7 mouse cellular contexts compared by ENCODE assay signal in the genomic region with DNA sequence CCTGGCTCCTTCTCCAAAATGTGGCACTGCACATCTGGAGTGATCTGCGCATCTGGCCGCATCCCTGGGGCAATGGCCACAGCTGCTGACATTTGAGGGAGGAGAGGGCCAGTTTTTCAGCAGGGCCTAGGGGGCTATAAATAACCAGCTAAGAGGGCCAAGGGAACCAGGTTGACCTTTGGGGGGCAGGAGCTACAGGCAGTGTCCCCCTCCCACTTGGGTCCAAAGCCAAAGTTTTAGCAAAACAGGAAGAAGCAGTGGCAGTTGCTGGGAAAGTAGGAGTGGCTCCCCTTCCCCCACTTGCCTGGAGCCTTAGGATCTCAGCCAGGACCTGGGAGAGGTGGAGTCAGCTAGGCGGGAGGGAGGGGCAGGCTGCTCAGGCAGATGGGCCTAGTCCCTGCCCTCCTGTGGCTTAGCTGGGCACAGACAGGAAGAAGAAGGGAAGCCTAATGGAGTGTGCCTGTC. TPM values are rescaled to one million over a fixed set of nuclear protein-coding genes. Genes with fewer than 3 reads are reported as not detected.
DNase-seq lines count a peak whose midpoint lies in the region; ATAC-seq lines count a peak whose summit lies in the region.

No protein-coding gene starts in this region.

- peaks cover 46% of the 10 kb centered on the region for H3K4me1 ChIP-seq in embryonic facial prominence, embryonic 10.5 days
- peaks cover 41% of the 10 kb centered on the region for H3K4me1 ChIP-seq in heart, embryonic 16.5 days (ENCODE audit: control insufficient read depth, insufficient read depth, low read length)

- peak; percentile 95 for DNase-seq in adipocyte (ENCODE audit: low spot score)
- DNase-seq in embryonic facial prominence, embryonic 10.5 days (ENCODE audit: low spot score), result peak; percentile 64
- DNase-seq in kidney, postnatal 36 days, result peak; percentile 92 to 94
- no peak for DNase-seq in T-cell, adult 2 months (ENCODE audit: low spot score)
- DNase-seq in layer of hippocampus, postnatal 25 days (ENCODE audit: extremely low spot score in 1 of 2, low spot score in 1 of 2), result no peak

- 27% methylated on average over 3 of the region's 3 CpGs for WGBS in embryonic facial prominence, embryonic 10.5 days
- 20% methylated on average over 3 of the region's 3 CpGs for WGBS in heart, embryonic 16.5 days

- H3K4me3 ChIP-seq in embryonic facial prominence, embryonic 10.5 days, result no peak overlapping the region
- no peak overlapping the region for H3K4me3 ChIP-seq in heart, embryonic 16.5 days (ENCODE audit: low read length)

- peak overlapping the region; percentile 66 for H3K27ac ChIP-seq in embryonic facial prominence, embryonic 10.5 days (replicated peaks)
- peak overlapping the region; percentile 70 for H3K27ac ChIP-seq in heart, embryonic 16.5 days (ENCODE audit: low read length)

- 0 out of 2 replicates have a peak overlapping the region, but pooled peaks have one; percentile 11 for H3K9ac ChIP-seq in heart, embryonic 16.5 days (ENCODE audit: low read length)

- ATAC-seq in heart, embryonic 16.5 days (replicated peaks; ENCODE audit: extremely low read depth, insufficient read depth, low FRiP score), result peak; percentile 76
- ATAC-seq in megakaryocyte, adult 5-6 weeks (ENCODE audit: poor library complexity, severe bottlenecking), result 0 out of 2 replicates have a peak, but pooled peaks have one; percentile 7

- no peaks in the 10 kb centered on the region for H3K36me3 ChIP-seq in embryonic facial prominence, embryonic 10.5 days (replicated peaks)
- H3K36me3 ChIP-seq in heart, embryonic 16.5 days (ENCODE audit: control insufficient read depth, insufficient read depth), result no peaks in the 10 kb centered on the region

- H3K4me2 ChIP-seq in heart, embryonic 16.5 days (ENCODE audit: low read depth, low read length), result 0 out of 2 replicates have a peak overlapping the region, but pooled peaks have one; percentile 2

- H3K9me3 ChIP-seq in embryonic facial prominence, embryonic 10.5 days, result no peaks in the 10 kb centered on the region
- no peaks in the 10 kb centered on the region for H3K9me3 ChIP-seq in heart, embryonic 16.5 days (replicated peaks; ENCODE audit: control insufficient read depth, low read length)

- H3K27me3 ChIP-seq in embryonic facial prominence, embryonic 10.5 days (replicated peaks; ENCODE audit: low read depth, poor library complexity, severe bottlenecking), result no peaks in the 10 kb centered on the region
- no peaks in the 10 kb centered on the region for H3K27me3 ChIP-seq in heart, embryonic 16.5 days (ENCODE audit: control insufficient read depth, insufficient read depth, low read length)

RNA-seq across cellular contexts. Expression of a gene that starts 4.3 kb away (rescaled TPM):
- polyA plus RNA-seq in embryonic facial prominence, embryonic 10.5 days (2016; fragmentation: Nextera tagmentation; extraction: Ambion mirVana), result 26.6 and 30.2 TPM in 2 replicates
- 30.9 and 31.7 TPM in 2 replicates for polyA plus RNA-seq in heart, embryonic 16.5 days (2015; fragmentation: Nextera tagmentation; extraction: Ambion mirVana)
- 15.6 and 17.2 TPM in 2 replicates for total RNA-seq in megakaryocyte, adult 5-6 weeks (2015)
- total RNA-seq in megakaryocyte, adult 5-6 weeks (2017), result 5.7 and 6.2 TPM in 2 replicates
- total RNA-seq in layer of hippocampus, postnatal 25 days (2021), result 10 to 100 TPM; 15.6 to 30.1 TPM

Comparison
In these comparisons a context has a peak if more than half of its experiments do, and no peak if none do; other contexts are left out.
1. DNase-seq: peak in adipocyte (single experiment), embryonic facial prominence, embryonic 10.5 days (single experiment) and kidney, postnatal 36 days (2 of 2); none in T-cell, adult 2 months (single experiment) and layer of hippocampus, postnatal 25 days (0 of 2).